Mouse (Mus musculus) ES-E14 (cell line): ENCODE results near the gene Nucb1. TPM values are rescaled to one million over a fixed set of nuclear protein-coding genes. Genes with fewer than 3 reads are reported as not detected.

Source experiments
- DNase-seq: peaks from one replicate; pipeline ENCODE4 v3.0.0-alpha.2; 2013; ENCODE audit warnings: low read depth, low spot score
- H3K27ac ChIP-seq: 2 replicates; pipeline ENCODE4 v1.5.1; 2012; ENCODE audit warnings: low read depth, mild to moderate bottlenecking, low read length, moderate library complexity, mixed read lengths; ENCODE audit not compliant: poor library complexity, insufficient read depth, severe bottlenecking
- H3K36me3 ChIP-seq: 2 replicates; pipeline ENCODE4 v1.6.1; 2012; ENCODE audit warnings: mild to moderate bottlenecking, low read length, moderate library complexity, mixed read lengths; ENCODE audit not compliant: control insufficient read depth, poor library complexity, insufficient read depth, severe bottlenecking
- H3K4me1 ChIP-seq, 2 experiments: fragments of 150-350 bp in 1 of 2; sonication (generic) in 1 of 2; 2 replicates each; pipeline ENCODE4 v1.6.1; 2012; ENCODE audit warnings: low read length in 2 of 2, mild to moderate bottlenecking in 1 of 2, mixed read lengths in 1 of 2; ENCODE audit not compliant: control insufficient read depth in 2 of 2, insufficient read depth in 2 of 2, poor library complexity in 1 of 2
- H3K4me3 ChIP-seq, 2 experiments: fragments of 150-350 bp in 1 of 2; sonication (generic) in 1 of 2; 2 replicates each; pipeline ENCODE4 v1.5.1; 2012; ENCODE audit warnings: low read length in 2 of 2, low read depth in 1 of 2, mild to moderate bottlenecking in 1 of 2, mixed read lengths in 1 of 2; ENCODE audit not compliant: insufficient read depth in 1 of 2, poor library complexity in 1 of 2, severe bottlenecking in 1 of 2
- H3K9ac ChIP-seq: 2 replicates; pipeline ENCODE4 v1.6.1; 2012; ENCODE audit warnings: low read depth, mild to moderate bottlenecking, low read length, mixed read lengths; ENCODE audit not compliant: poor library complexity, insufficient read depth, severe bottlenecking
- H3K9me3 ChIP-seq: fragments of 150-350 bp; sonication (generic); 2 replicates; pipeline ENCODE4 v1.6.1; 2012; ENCODE audit warnings: low read depth, mild to moderate bottlenecking, low read length; ENCODE audit not compliant: control insufficient read depth, insufficient read depth
- CHD2 ChIP-seq: IDR thresholded peaks from 2 replicates; pipeline ENCODE4 v1.6.1; 2014; ENCODE audit warnings: mild to moderate bottlenecking, low read depth, low read length, inconsistent platforms
- HCFC1 ChIP-seq: IDR thresholded peaks from 2 replicates; pipeline ENCODE4 v1.6.1; 2012; ENCODE audit warnings: low read length, inconsistent platforms, borderline replicate concordance; ENCODE audit not compliant: insufficient read depth
- MAFK ChIP-seq: IDR thresholded peaks from 2 replicates; pipeline ENCODE4 v1.6.1; 2014; ENCODE audit warnings: mild to moderate bottlenecking, low read depth, low read length, inconsistent platforms; ENCODE audit not compliant: insufficient read depth
- ZC3H11A ChIP-seq: IDR thresholded peaks from 2 replicates; pipeline ENCODE4 v1.6.1; 2012; ENCODE audit warnings: low read depth, mild to moderate bottlenecking, inconsistent platforms, low read length, borderline replicate concordance
- ZNF384 ChIP-seq: IDR thresholded peaks from 2 replicates; pipeline ENCODE4 v1.6.1; 2012; ENCODE audit warnings: low read depth, low read length, inconsistent platforms
- in situ Hi-C, 2 experiments: fragments of 600-800 bp; cut with MboI; formaldehyde crosslinking; loops; one replicate each; pipeline ENCODE4 v1.15.1; 2025; ENCODE audit warnings: low sequenced_read_pairs in 2 of 2, inconsistent platforms in 1 of 2; ENCODE audit not compliant: unreplicated experiment in 2 of 2
- total RNA-seq: library from RNA; depleted of rRNA; stranded (reverse); fragments of 300-350 nt; gene quantifications from 2 replicates; pipeline ENCODE4 v1.2.3, GENCODE M21; 2012

Nucb1 gene
- total RNA-seq, 1 experiment: 131 TPM

DNA sequence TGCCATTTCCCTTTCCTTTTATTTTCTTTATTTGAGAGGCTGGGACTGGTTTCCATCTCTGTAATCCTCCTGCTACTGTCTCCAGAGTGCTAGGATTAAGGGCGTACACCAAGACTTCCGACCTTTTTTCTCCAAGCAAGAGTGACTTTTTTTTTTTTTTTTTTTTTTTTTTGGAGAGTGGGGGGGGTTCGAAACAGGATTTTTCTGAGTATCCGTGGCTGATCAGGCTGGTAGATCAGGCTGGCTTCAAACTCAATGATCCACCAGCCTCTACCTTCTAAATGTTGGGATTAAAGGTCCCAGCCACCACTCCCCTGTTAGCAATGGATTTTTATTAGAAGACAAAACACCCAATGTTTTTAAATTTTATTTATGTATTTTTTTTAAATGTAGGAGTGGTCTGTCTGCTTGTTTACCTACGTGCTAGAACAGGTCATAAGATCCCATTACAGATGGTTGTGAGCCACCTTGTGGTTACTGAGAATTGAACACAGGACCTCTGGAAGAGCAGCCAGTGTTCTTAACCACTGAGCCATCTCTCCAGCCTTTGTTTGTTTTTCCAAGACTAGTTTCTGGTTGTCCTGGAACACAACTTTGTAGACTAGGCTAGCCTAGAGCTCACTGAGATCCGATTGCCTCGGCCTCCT, 16.4 kb upstream of the Nucb1 start:
- DNase-seq: no peak
- peak overlapping the region; percentile 65; the same call in 1 of the 2 replicates for H3K27ac ChIP-seq
- H3K4me3 ChIP-seq: peak overlapping the region; percentile 56 to 60
- in situ Hi-C loops: no loop called here
- peaks cover 18% of the 10 kb centered on the region for H3K36me3 ChIP-seq
- peaks cover 2 to 27% of the 10 kb centered on the region in 2 experiments; a peak in 2 of 4 replicates for H3K4me1 ChIP-seq
- TF ChIP-seq HCFC1 (0 out of 2 replicates have a peak, but pooled peaks have one; percentile 32), ZC3H11A (no peak), MAFK (no peak), CHD2 (peak; percentile 0; the same call in 1 of the 2 replicates), ZNF384 (peak; percentile 61; the same call in 1 of the 2 replicates)
- no peaks in the 10 kb centered on the region for H3K9me3 ChIP-seq
- H3K9ac ChIP-seq: peak overlapping the region; percentile 71

DNA sequence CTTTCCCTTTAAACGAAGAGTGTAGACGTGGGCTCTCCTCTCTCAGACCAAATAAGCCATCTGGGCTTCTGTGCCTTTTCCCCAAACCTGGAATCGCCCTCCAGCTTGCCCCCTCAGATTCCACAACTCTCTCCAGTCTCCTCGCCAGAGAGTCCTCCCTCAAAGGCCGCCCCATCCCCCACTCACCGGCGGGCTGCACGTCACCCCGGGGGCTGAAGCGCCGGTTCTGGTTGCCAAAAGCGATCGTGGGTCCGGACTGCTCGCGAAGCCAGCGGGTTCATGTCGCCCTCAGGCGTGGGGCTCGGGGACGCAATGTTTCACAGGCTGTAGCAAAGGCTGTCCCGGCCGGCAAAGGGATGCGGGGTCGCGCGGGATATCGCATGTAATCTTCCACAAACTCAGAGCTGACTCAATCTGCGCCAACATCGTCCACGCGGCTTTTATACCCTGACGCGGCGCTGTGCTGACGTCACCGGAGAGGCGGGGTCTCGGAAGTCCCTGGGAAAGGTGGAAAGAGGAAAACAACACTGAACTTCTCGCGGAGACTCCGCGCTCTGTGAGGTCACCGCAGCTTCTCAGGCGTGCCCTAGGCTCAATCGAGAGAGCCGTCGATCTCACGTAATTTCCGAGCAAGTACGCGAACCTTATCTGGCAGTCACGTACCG, 15.7 kb upstream of the Nucb1 start, which contains the start of the genes Ppp1r15a and Plekha4:
Ppp1r15a (minus strand) TSS at position 460 of the 665 bp plus-strand sequence.
Plekha4 (plus strand) TSS at position 522 of the 665 bp plus-strand sequence.
- Histone ChIP-seq H3K36me3 (peaks cover 18% of the 10 kb centered on the region), H3K4me3 (peak within 1 kb of the TSS; percentile 92 to 95), H3K4me1 (peaks cover 2 to 25% of the 10 kb centered on the region in 2 experiments; a peak in 2 of 4 replicates), H3K9ac (peak within 1 kb of the TSS; percentile 97), H3K9me3 (no peaks in the 10 kb centered on the region), H3K27ac (peak within 1 kb of the TSS; percentile 85)
- in situ Hi-C loops: no loop called here
- TF ChIP-seq CHD2 (peak; percentile 91), ZNF384 (no peak), ZC3H11A (no peak), HCFC1 (no peak; the same call in 1 of the 2 replicates), MAFK (no peak)
- DNase-seq: peak; percentile 88

DNA sequence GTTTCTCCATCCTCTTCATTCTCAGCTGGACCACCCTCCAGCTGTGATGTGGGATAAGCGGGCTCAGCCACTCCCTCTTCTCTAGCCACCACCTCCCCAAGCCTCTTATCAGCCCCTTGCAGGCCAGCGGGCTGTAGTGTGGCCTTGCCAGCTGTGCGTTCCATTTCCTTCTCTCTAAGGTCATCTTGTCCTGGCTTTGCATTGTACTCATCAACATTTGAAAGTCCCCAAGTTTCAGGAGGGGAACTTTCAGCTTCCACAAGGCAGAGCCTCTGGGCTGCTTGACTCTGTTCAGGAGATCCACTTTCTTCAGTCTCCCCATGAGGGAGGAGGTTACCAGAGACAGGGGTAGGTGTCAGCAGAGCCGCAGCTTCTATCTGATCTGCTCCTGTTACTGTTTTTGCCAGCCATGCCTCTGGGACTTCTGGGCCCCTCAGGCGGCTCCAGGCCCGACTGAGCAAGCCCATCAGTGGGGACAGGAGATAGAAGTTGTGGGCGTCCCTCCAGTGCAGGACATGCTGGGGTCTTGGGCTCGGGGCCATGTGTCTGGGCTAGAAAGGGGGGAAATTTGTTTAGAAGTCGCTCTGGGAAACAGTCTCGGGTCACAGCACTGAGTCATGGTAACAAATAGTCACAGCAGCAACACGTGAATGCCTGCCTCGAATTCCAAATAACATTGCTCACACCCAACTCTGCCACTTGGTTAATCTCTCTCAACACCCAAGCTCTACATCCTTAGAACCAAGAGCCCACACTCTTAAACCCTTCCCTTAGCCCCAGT, 14.8 kb upstream of the Nucb1 start:
- Histone ChIP-seq H3K9me3 (no peaks in the 10 kb centered on the region), H3K4me1 (peaks cover 2 to 19% of the 10 kb centered on the region in 2 experiments; a peak in 2 of 4 replicates), H3K4me3 (peak overlapping the region; percentile 92 to 95), H3K36me3 (peaks cover 20% of the 10 kb centered on the region), H3K27ac (peak overlapping the region; percentile 51), H3K9ac (peak overlapping the region; percentile 97)
- TF ChIP-seq HCFC1 (no peak), ZNF384 (no peak), ZC3H11A (no peak), CHD2 (no peak), MAFK (no peak)
- in situ Hi-C loops: no loop called here
- no peak for DNase-seq

DNA sequence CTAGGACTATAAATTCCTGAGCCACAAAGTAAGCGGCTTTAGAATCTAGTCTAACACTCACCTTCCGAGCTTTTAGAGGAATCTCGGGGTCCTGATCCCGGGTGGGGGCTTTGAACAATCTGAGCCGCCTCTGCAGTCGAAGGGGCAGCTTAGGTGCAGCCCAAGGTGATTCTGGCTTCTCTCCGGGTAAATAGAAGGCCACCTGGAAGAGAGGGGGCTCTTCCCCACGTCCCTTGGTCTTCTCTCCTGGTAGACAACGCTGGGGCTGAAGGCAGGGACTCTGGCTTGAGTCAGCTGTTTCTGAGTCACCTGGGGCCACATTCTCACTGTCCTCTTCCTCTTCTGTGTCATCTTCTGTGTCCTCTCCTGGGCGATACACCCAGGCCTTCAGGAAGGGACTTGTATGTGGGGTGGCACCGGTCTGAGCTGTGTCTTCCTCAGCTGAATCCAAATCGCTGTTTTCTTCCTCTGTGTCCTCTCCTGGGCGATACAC, 13.5 kb upstream of the Nucb1 start:
- no peak for DNase-seq
- H3K9me3 ChIP-seq: no peaks in the 10 kb centered on the region
- peak overlapping the region; percentile 29 to 40 for H3K4me3 ChIP-seq
- H3K27ac ChIP-seq: no peak overlapping the region; the same call in 1 of the 2 replicates
- peaks cover 20% of the 10 kb centered on the region for H3K36me3 ChIP-seq
- peaks cover 2 to 22% of the 10 kb centered on the region in 2 experiments; a peak in 2 of 4 replicates for H3K4me1 ChIP-seq
- TF ChIP-seq CHD2 (no peak), MAFK (no peak), ZC3H11A (no peak), ZNF384 (no peak), HCFC1 (no peak)
- peak overlapping the region; percentile 62 for H3K9ac ChIP-seq
- in situ Hi-C loops: no loop called here
